Mouse (Mus musculus) erythroblast, adult 5-6 weeks (primary cell): ENCODE measurements around the gene 1700061G19Rik. TPM values are rescaled to one million over a fixed set of nuclear protein-coding genes. Genes with fewer than 3 reads are reported as not detected.

Experiments used
- ATAC-seq: replicated peaks from 2 replicates; pipeline ENCODE4 v1.8.0; 2016; ENCODE audit warnings: moderate number of reproducible peaks, mild to moderate bottlenecking, moderate TSS enrichment, inconsistent platforms; ENCODE audit not compliant: poor library complexity, low FRiP score, severe bottlenecking
- total RNA-seq, 2 experiments: library from RNA; stranded (forward) in 1 of 2; stranded (reverse) in 1 of 2; fragments of 150-400 nt in 1 of 2; fragments of 200-764, 138-1000 nt in 1 of 2; gene quantifications; 2 replicates each; pipeline versions ENCODE4 v1.2.3 to v1.2.4; 2015 to 2017; ENCODE audit warnings: low replicate concordance in 2 of 2

1700061G19Rik gene
- total RNA-seq, 2 experiments from 2014 or later = not detected

- ATAC-seq = no peak
These were observed 5.7 kb upstream of the 1700061G19Rik start for GRCm38 (mm10) chr17:56869481-56869977.

GRCm38 (mm10) chr17:56870287-56870953, 4.9 kb upstream of the 1700061G19Rik start:
- ATAC-seq = no peak

GRCm38 (mm10) chr17:56871767-56872166, 3.5 kb upstream of the 1700061G19Rik start:
- ATAC-seq = no peak

- ATAC-seq = no peak
These were observed 2.8 kb upstream of the 1700061G19Rik start for GRCm38 (mm10) chr17:56872512-56872911.

GRCm38 (mm10) chr17:56874237-56874636, 1.0 kb upstream of the 1700061G19Rik start, which contains the start of gene Acsbg2:
Gene Acsbg2, minus strand, starts transcription at chr17:56874447.
- ATAC-seq = no peak

GRCm38 (mm10) chr17:56876465-56876864, 1.2 kb downstream of the 1700061G19Rik start:
- ATAC-seq = no peak

- ATAC-seq = no peak
These were observed 1.7 kb downstream of the 1700061G19Rik start for GRCm38 (mm10) chr17:56876981-56877380.

- ATAC-seq = no peak
These were observed 2.1 kb downstream of the 1700061G19Rik start for GRCm38 (mm10) chr17:56877426-56877825.

GRCm38 (mm10) chr17:56883612-56884011, 8.3 kb downstream of the 1700061G19Rik start:
- no peak for ATAC-seq

- ATAC-seq = no peak
These were observed 9.1 kb downstream of the 1700061G19Rik start for GRCm38 (mm10) chr17:56884331-56884730.

- ATAC-seq = no peak
These were observed 9.5 kb downstream of the 1700061G19Rik start for GRCm38 (mm10) chr17:56884809-56885208.

- ATAC-seq = no peak
These were observed 12.8 kb downstream of the 1700061G19Rik start for GRCm38 (mm10) chr17:56888050-56888449.

- no peak for ATAC-seq
These were observed 14.7 kb downstream of the 1700061G19Rik start for GRCm38 (mm10) chr17:56890018-56890417.

- ATAC-seq = no peak
These were observed 20.2 kb downstream of the 1700061G19Rik start for GRCm38 (mm10) chr17:56895368-56895918.

- no peak for ATAC-seq
These were observed 21.3 kb downstream of the 1700061G19Rik start for GRCm38 (mm10) chr17:56896513-56897129.

- peak; percentile 63; the same call in 1 of the 2 replicates for ATAC-seq
These were observed 22.4 kb downstream of the 1700061G19Rik start for GRCm38 (mm10) chr17:56897630-56898195.

- ATAC-seq = no peak
These were observed 27.4 kb downstream of the 1700061G19Rik start for GRCm38 (mm10) chr17:56902698-56903097.

- no peak for ATAC-seq
These were observed 30.9 kb downstream of the 1700061G19Rik start for GRCm38 (mm10) chr17:56906166-56906565.

GRCm38 (mm10) chr17:56907096-56907495, 31.8 kb downstream of the 1700061G19Rik start:
- ATAC-seq = no peak

GRCm38 (mm10) chr17:56907887-56908286, 32.6 kb downstream of the 1700061G19Rik start:
- ATAC-seq = no peak
